Mouse (Mus musculus): ENCODE results near the gene Mpzl1. TPM values are rescaled to one million over a fixed set of nuclear protein-coding genes. Genes with fewer than 3 reads are reported as not detected.

The Mpzl1 gene
- 16.0 and 20.8 TPM in 2 replicates for polyA plus RNA-seq (2021; fragmentation: Nextera tagmentation)
- long read RNA-seq, experiment 1, transcript Mpzl1-202 (6 exons, 2,285 nt), result minor isoform, 46 of 122 reads
- long read RNA-seq, experiment 1, transcript Mpzl1-201 (5 exons, 2,171 nt), result major isoform, 69 of 122 reads
- long read RNA-seq, experiment 1, partial matches to known transcripts, result 1 of 122 reads
- long read RNA-seq, experiment 1, other reads (novel, unspliced or antisense), result 6 of 122 reads
- long read RNA-seq, experiment 2, transcript Mpzl1-201 (5 exons, 2,171 nt), result major isoform, 28 of 42 reads
- long read RNA-seq, experiment 2, transcript Mpzl1-202 (6 exons, 2,285 nt), result minor isoform, 12 of 42 reads
- long read RNA-seq, experiment 2, partial matches to known transcripts, result 0 of 42 reads
- long read RNA-seq, experiment 2, other reads (novel, unspliced or antisense), result 2 of 42 reads

DNA sequence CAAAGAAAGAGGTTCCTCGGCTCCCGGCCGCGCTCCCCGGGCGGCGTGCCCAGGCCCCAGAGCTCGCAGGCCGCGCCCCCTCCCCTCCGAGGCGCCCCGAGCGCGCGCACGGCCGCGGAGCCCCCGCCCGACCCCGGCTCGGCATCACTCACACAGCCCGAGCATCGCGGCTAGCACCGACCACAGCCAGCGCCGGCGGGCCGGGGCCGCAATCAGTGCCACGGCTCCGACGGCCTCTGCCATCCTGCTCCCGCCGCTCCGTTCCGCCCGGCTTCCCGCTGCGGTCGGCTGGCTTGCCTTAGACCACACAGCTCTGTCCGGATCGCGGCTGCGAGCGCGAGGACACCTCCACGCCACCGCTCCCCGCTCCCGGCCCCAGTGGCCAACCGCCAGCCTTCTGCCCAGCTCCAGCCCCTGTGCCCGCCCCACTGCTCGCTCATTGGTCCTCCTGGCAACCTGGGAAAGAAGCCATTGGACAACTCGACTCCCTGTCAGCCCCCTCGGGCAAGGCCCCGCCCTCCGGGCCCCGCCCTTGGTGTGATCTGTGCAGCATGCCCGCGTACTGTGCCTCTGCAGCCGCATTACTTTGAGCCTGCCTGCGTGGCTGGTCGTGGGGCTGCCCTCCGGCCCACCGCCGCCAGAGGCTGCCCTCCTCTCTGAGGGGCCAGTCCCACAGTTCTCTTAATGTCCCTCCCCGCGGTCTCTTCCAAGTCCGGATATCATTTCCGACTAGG lies at the start of gene Mpzl1:
Mpzl1 (minus strand) TSS at position 388 of the 734 bp plus-strand sequence.

Other genes with a start within 250 kb of the Mpzl1 start
- 20.1 and 20.7 TPM in 2 replicates for gene Dcaf6, start 174.1 kb downstream of the Mpzl1 start, polyA plus RNA-seq (2021; fragmentation: Nextera tagmentation)
- gene Mpc2, start 173.9 kb downstream of the Mpzl1 start, polyA plus RNA-seq (2021; fragmentation: Nextera tagmentation), result 466 and 488 TPM in 2 replicates
- 0.22 and 0.40 TPM in 2 replicates for gene Adcy10, start 149.4 kb downstream of the Mpzl1 start, polyA plus RNA-seq (2021; fragmentation: Nextera tagmentation)
- 2.5 and 3.5 TPM in 2 replicates for gene Rcsd1, start 75.2 kb upstream of the Mpzl1 start, polyA plus RNA-seq (2021; fragmentation: Nextera tagmentation)
- gene Creg1, start 129.2 kb upstream of the Mpzl1 start, polyA plus RNA-seq (2021; fragmentation: Nextera tagmentation), result 36.9 and 46.9 TPM in 2 replicates
- not detected in 2 replicates for gene Cd247, start 154.1 kb upstream of the Mpzl1 start, polyA plus RNA-seq (2021; fragmentation: Nextera tagmentation)